Mouse (Mus musculus) gastrocnemius, postnatal 4 days (tissue): ENCODE data around the gene Prap1. TPM values are rescaled to one million over a fixed set of nuclear protein-coding genes. Genes with fewer than 3 reads are reported as not detected.

Source experiments
- DNase-seq, 2 experiments: peaks; one replicate each; pipeline ENCODE4 v3.0.0; 2021 to 2022; ENCODE audit warnings: low spot score in 2 of 2, mixed read lengths in 2 of 2
- total RNA-seq, 2 experiments: library from RNA; stranded (reverse); gene quantifications; 2 replicates each; pipeline ENCODE4 v1.2.3; 2021

The Prap1 gene
- total RNA-seq, 2 experiments from 2014 or later = not detected

DNA sequence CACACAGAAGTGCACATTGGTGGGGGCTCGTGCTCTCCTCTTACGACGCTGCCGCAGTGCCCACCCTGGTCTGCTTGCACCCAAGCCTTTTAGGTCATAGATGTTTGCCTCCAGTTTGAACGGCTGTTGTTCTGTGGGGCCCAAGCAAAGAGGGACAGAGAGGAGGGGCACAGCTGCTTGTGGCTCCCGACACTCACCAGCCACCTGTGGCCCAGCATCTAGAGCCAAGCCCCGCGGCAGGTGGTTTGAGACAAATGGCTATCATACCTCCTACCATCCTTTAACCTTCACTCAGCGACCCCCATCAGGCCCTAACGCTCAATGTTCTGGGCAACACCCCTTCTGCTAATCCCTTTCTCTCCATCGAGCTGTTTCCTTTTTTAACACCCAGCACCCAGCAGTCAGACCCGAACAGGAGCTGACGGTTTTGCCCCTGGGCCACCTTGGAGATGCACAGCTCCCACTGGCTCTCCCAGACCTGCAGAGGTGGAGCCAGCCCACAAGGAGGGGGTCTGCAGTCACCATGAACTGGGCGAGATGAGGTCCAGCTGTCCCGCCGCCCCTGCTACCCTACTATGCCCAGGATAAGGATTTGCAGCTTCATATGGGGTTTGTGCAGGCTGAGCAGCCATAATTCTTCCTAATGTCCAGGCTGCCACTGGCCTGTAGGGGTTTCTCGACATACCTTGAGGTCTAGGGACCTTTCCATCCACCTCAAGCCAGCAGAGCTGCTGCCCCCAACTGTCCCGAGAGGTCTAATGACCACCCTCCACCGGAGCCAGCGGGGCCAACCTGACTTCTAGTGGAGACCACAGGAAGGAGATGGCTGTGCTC lies 11.6 kb upstream of the Prap1 start:
- no peak for DNase-seq

DNA sequence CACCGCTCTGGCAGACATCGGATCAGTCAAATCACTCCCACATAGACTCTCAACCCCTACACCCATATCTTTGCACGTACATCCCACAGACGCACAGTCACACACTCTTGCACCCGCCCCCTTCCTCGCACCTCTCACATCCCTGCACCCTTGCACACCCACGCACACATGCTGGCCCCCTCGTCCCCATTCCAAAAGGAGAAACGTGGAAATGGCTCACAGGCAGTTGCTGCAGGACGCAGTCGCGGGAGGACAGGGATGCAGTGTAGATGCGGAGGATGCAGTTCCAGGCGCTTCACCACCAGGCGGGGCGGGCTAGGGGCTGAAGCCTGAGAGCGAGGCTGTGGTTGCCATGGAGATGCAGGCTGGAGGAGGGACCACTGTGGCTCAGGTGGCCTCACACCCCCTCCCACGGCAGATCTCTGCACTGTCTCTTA lies 10.9 kb upstream of the Prap1 start, which contains the start of gene Caly:
TSS of gene Caly (minus strand) at position 307 of the 437 bp plus-strand sequence.
- no peak for DNase-seq

DNA sequence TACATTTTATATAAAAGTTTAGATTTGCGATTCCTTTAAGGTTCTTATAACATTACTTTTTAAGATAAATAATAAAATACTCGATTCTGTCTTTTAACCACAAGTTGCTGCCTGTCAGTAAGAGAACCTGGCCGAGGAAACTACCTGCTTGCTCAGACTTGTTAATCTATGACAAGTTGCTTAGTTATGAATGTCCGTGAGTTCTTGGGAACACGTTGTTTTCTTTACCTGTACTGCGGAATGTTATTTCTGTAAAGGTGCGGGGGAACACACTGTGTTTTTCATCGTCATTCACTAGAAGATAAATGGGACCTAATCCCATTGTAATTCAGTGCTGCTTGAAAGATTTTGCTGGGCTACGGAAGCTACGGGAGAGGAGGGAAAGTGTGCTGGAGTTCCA lies 2.6 kb upstream of the Prap1 start:
- no peak for DNase-seq

- DNase-seq = no peak
Measured at GRCm38 (mm10) chr7:140094954-140095353, 1.8 kb downstream of the Prap1 start.

DNA sequence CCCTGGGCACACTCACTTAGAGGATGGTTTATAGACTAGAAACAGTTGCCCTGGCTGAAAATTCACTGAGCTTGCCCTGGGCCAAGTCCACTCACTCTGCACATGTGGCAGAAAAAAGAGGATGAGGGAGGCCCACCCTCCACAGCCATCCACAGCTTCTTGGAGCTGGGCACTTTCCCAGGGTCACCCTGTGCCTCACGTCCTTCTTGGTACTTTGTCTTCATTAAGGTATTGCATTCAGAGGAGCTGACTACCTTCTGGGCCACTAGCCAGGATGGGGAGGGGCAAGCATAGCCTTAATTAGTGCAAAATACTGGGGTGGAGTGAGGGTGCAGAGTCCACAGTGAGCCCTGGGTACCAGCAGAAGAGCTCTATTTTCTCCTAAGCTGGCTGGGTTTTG lies 2.4 kb downstream of the Prap1 start:
- DNase-seq = no peak

DNA sequence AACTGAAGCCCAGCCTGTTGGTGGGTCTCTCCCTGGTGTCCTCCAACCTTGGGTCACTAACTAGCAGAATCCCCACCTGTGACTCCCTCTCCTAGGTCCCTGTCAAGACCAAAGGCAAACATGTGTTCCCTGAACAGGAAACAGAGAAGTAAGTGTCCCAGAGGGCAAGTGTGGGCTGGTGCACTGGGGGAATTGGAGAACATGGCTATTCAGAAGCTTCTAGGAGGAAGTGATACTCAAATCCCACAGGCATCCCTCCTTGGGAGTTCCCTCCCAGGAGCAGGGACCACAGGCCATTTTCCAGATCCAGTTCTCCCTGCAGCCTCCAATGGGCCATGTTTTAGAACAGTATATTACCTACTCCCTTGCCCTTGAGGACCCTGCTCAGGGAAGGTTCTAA lies 2.9 kb downstream of the Prap1 start:
- no peak for DNase-seq

DNA sequence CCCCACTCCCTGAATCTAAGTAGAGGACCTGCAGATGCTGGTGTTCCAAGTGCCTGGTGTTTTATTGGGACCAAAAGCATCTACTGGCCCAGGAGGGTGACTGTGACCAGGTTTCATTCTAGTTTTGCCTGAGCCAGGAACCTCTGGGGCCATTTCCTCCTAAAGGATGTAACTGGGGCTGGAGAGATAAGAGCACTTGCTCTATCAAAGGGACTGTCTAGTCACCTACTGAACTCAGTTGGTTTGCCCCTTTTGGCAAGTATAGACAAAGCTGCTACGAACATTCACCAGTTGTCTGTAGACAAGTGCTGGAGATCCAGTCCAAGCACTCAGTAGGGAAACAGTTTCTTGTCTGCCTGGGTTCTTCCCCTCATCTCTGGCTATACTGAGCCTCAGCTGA lies 5.3 kb downstream of the Prap1 start:
- DNase-seq = no peak

- no peak for DNase-seq
Measured at GRCm38 (mm10) chr7:140101498-140101897, 8.3 kb downstream of the Prap1 start.

DNA sequence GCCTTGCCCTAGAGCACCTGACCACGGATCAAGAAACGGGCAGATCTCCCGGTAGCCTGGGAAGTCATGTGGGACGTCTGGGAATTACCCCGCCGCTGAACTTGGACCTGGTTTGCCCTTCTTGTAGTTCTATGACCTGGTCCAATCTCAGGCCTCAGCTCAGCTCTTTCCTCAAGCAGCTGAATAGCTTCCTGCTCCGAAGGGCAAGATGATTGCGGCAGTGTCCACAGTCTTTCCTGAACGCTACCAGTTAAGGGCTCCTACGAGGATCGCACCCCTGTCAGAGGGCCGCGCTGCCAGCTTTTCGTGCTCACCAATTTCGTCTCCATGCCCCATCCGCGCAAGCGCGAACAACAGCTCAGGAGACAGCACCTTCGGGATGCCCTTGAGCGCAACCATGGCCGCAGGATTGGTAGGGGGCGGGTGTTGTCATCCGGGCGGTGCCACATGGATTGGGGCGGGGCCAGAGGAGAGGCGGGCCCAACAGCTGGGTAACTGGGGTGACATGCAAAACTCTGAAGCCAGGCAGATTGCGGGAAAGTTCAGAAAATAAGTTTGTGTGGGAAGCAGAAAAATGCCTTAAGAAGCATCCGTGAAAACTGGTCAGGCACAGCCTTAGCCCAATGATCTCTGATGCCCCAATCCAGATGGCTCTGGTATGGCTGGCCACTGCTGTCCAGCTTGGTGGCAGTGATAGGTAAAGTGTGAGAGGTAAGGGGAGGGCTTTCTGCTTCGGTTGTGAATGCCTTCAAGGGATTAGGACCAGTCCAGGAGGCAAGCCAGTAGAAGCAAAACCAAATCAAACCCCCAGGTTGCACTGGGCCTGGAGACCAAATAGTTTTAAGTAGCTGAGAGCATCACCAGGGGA lies 9.0 kb downstream of the Prap1 start, which contains the start of gene Fuom:
TSS of gene Fuom (minus strand) at position 449 of the 868 bp plus-strand sequence.
- peak; percentile 72 to 85 for DNase-seq

DNA sequence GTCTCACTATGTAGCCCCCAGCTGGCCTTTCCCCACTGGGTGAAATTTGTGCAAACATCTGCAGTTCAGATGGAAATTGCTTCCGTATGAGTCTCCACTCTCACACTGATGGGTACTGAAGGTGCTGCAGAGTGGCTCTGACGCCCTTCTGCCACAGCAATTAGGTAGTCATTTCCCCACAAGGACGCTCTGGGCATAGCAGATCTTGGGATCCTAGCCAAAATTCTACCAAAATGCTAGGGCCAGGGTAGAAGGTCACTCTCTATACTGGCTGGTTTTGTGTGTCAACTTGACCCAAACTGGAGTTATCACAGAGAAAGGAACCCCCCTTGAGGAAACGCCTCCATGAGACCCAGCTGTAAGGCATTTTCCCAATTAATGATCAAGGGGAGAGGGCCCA lies 10.8 kb downstream of the Prap1 start:
- DNase-seq = no peak

DNA sequence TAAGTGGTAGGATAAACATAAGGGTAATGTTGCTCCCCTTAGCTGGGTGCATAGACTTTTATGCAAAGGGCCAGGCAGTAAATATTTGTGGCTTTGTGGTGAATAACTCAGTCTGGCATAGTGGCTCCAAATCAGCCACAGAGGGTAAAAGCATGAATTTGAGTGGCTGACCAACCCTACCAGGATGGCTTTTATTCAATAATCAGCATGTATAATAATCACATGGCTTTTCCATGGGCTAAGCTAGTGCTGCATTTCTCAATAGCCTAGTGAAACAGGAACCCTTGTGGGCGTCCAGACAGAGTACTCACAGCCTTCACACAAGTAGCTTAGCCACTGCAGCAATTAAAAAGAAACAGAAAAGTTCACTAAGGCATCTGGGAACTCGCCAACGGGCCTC lies 18.7 kb downstream of the Prap1 start:
- no peak for DNase-seq

- peak in 1 of 2 experiments; percentile 32 for DNase-seq
Measured at GRCm38 (mm10) chr7:140115583-140116328, 22.6 kb downstream of the Prap1 start, which contains the start of gene Paox. Gene Paox, plus strand, starts transcription at chr7:140115799.

DNA sequence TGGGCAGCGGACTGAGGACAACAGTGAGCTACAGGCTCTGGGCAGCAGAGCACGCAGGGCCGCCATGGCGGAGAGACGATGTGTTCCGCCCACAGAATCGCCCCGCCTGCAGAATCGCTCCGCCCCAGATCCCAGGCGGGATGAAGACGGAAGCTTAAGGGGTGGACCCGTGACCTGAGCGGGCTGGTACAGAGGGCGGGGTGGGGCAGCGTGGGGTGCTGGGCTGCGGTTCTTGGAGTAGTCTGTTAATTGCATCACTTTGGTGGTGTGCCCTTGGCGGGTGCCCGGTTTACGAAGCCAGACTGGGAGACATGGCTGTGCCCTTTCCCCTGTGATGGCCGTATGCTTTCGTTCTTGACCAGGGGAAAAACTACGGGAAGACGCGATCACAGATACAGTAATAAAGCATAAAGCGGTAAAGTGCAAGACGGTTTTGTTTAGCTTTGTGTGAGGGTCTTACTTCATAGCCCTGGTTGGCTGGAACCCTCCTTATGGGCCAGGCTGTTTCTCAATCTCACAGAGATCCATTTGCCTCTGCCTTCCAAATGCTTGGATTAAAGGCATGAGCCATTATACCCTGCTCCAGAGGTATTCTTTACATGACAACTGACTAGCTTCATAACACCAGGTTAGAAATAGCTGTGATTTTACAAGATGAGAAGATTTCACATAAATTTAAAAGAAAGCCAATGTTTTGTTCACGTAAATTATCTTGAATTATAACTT lies 23.3 kb downstream of the Prap1 start, which contains the start of gene Echs1:
TSS of gene Echs1 (minus strand) at position 148 of the 726 bp plus-strand sequence.
- peak; percentile 75 to 89 for DNase-seq

GRCm38 (mm10) chr7:140120484-140120883 lies 27.3 kb downstream of the Prap1 start:
- no peak for DNase-seq

- no peak for DNase-seq
Measured at GRCm38 (mm10) chr7:140121338-140121910, 28.2 kb downstream of the Prap1 start.

GRCm38 (mm10) chr7:140122765-140123164 lies 29.6 kb downstream of the Prap1 start:
- no peak for DNase-seq

DNA sequence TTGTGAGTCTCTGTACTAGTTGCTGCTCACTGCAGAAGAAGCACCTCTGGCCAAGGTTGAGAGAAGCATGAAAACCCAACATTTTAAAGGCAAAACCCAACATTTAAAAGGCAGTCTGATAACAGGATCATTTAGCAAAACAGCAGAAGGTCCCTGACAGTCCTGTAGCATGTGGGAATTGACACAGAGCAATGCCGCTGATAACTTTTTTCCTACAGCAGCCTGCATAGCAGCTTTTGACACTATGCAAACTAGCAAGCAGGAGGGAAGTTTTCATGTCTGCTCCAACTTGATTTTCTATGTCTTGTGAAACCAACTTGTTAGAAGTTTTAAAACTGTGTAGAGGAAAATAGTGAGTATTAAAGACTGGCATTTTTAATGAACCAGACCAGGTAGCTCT lies 31.2 kb downstream of the Prap1 start:
- no peak for DNase-seq

DNA sequence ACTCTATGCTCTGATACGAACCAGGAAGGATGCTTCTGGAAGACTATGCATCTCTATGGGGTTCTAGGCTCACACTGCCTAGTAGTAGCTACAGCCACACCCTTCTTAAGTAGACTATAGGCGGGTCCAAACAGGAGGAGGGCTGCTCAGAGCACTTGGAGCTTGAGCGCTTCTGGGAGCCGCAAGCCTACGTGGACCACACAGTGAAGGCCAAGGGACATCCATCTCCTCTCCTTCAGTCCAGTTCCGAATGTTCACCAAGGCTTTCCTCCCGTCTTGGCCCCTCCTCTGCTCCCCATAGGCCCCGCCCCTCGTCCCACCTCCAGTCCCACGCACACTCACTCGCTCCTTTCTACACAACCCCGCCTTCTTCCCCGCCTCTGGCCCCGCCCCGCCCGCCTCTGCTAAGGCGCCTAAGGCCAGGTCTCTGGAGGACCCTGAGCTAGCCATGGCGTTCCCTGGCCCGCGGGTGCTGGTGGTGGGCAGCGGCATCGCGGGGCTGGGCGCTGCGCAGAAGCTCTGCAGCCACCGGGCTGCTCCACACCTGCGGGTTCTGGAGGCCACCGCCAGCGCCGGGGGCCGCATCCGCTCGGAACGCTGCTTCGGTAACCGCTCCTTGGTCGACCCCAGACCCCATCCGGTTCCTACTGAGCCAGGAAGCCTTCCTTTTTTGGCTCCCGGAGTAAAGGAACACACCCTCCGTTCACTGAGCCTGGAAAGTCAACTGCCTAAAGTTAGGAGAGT lies 32.3 kb downstream of the Prap1 start:
- peak; percentile 86 to 95 for DNase-seq

GRCm38 (mm10) chr7:140126022-140126350 lies 32.8 kb downstream of the Prap1 start:
- no peak for DNase-seq
